Mouse (Mus musculus) right cerebral cortex, postnatal 36 days (tissue): ENCODE measurements around the gene Bnip3.

Source experiments
- DNase-seq, 2 experiments: peaks; one replicate each; pipeline ENCODE4 v3.0.0; 2022; ENCODE audit warnings: low spot score in 2 of 2, mixed read lengths in 1 of 2

Bnip3 gene

DNA sequence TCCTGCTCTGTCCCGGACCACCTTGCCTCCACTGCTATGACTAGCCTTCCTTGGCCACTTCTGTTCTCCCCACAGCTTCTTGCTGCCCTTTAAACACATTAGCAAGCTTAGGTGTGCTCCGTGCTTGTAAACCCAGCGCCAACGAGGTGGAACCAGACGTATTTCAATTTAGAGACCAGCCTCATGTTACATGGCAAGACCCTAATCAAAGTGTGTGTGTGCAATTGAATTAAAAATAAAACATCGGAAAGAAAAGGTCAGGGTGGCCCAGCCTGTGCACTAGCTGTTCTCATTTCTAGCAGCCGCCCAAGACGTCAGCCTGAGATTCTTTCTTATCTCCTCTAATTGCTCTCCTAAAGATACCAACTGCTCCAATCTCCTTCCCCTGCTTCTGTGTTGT lies 64.2 kb downstream of the Bnip3 start:
- DNase-seq: no peak

- no peak for DNase-seq
These were observed 65.9 kb downstream of the Bnip3 start for GRCm38 (mm10) chr7:138843421-138843820.

GRCm38 (mm10) chr7:138841436-138842151 lies 67.7 kb downstream of the Bnip3 start:
- DNase-seq: no peak
